Mouse (Mus musculus) kidney, postnatal 25 days (tissue): ENCODE measurements at regions not wholly inside any gene's neighbourhood (a gene's known extent, or its start where the extent isn't known, plus 50 kb on each side); places are given as distances from the start of the nearest gene placed in this dataset.

ENCODE experiments used
- DNase-seq, 2 experiments: peaks; one replicate each; pipeline ENCODE4 v3.0.0; 2021; ENCODE audit warnings: mixed read lengths in 2 of 2

DNA sequence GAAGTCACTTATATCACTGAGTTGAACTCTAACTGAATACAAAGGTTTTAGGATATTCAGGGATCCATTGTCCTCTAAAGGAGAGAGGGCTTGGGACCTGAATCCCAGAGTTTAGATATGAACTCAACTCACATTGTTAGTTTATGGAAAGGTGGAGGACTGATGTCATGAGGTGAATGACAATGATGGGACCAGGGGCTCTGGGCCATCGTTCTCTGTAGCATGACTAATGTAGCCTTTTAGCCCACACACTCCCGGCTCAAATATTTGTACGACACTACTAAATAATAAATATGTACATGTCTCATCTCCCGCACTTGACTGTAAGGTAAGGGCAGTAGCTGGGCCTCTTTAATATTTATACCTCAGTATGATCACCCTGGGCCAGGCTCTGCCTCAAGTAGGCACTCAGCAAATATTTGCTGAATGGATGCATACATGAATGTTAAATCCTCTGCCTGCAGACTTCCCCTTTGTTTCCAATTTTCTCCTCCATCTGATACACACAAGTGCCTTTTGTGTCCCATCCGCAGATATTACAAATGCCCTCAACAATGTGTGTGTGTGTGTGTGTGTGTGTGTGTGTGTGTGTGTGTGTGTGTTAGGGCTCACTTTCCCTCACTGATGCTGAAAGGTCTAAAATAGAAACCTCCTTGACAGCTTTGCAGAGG lies 59.2 kb upstream of the 4933402D24Rik start:
- DNase-seq: no peak

DNA sequence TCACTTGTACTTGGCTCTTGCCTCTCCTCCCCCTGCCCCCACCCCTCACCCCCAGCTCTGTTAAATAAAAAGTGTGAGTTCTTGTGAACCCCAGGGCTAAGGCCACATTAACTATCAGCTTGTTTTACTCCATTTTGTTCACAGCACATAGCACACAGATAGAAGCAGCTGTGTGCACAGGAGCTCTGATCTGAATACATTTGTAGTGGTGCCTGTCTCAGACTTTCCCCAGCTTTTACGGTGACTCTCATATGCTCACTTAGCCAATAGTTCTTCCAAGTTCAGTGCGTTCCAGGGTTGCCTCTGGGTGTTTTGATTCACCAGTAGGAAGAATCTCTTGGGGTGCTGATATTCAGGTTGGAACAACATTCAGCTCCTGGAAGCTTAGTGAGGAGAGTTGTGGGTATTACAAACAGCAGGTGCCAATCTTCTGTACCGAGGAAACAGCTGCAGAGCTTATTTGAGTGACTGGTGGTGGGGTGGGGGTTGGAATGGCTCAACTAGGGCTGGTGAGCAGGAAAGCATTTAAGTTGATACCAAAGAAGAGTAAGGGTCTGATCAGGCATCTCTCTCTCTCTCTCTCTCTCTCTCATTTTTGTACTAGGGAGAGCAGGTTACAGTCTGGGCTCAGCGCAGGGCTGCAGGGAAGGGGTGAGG lies 51.7 kb upstream of the 4933402D24Rik start:
- DNase-seq: no peak

GRCm38 (mm10) chr1:63819536-63820254 lies 50.6 kb upstream of the 4933402D24Rik start:
- DNase-seq: no peak
